Mouse (Mus musculus): ENCODE measurements around the gene Htr1d.

DNA sequence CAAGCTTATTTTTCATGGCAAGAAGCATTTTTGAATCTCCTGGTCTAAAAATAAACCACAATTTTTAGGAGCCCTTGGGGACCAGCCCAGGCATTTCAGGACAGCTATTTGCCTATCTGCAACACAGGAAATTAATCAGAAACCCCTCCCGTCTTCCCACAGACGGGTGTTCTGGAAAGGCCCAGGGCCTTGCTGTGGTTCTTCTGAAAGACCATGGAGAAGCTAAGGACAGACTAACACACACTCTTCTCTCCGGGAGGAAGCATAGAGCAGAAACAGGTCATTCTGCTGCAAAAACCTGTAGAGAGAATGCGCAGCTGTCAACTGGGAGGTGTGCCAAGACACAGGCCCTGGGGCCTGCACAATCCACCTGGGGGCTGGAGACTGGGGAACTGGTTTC, 42.9 kb downstream of the Htr1d start:
- TF ChIP-seq CTCF (IDR thresholded peaks at IDR 0.05; ENCODE audit: low read depth, low read length), result no peak
- no peak for TF ChIP-seq GATA1 (IDR thresholded peaks at IDR 0.05; ENCODE audit: borderline replicate concordance, low read length)
- no peak for TF ChIP-seq POLR2AphosphoS5 (IDR thresholded peaks at IDR 0.05; ENCODE audit: insufficient replicate concordance, low read depth, low read length)
- no peak for TF ChIP-seq TAL1 (conservative IDR thresholded peaks at IDR 0.05; ENCODE audit: low read depth, low read length)
- no peak for TF ChIP-seq GATA2 (IDR thresholded peaks at IDR 0.05; ENCODE audit: borderline replicate concordance, low read depth, low read length)

Data from G1E (cell line).